In genomic region chr8:3335881-3336280, GRCm38 (mm10) we compare ENCODE assay signal across 22 mouse cellular contexts. TPM values are rescaled to one million over a fixed set of nuclear protein-coding genes. Genes with fewer than 3 reads are reported as not detected.
DNase-seq lines count a peak whose midpoint lies in the region; ATAC-seq and TF ChIP-seq lines count a peak whose summit lies in the region.
"Had no signal": no experiment of that assay in that cellular context is flagged by ENCODE, and none has a peak within 500 bp of the region (broad histone marks: within the 10 kb centered on the region; RNA-seq: fewer than 3 reads in every experiment).

No protein-coding gene starts in this region.

- H3K4me3 ChIP-seq in layer of hippocampus, adult 2 months = no peak overlapping the region
- H3K4me3 ChIP-seq: embryonic facial prominence, embryonic 10.5 days; erythroblast, embryonic 14.5 days; heart, embryonic 15.5 days; hindbrain, embryonic 12.5 days; limb, embryonic 10.5 days; liver, embryonic 13.5 days; midbrain, embryonic 12.5 days; myocyte had no signal

- peak; percentile 63; the same call in 1 of the 2 replicates for ATAC-seq in megakaryocyte-erythroid progenitor cell, adult 5-6 weeks (replicated peaks; ENCODE audit: low FRiP score, low TSS enrichment, poor library complexity, severe bottlenecking)
- ATAC-seq: activated CD4-positive, CD25-positive, alpha-beta regulatory T cell, adult 4 months had no signal

- DNase-seq in layer of hippocampus, adult 2 months (ENCODE audit: low spot score in 2 of 2) = no peak
- no peak for DNase-seq in layer of hippocampus, adult 18-20 months (ENCODE audit: low spot score in 2 of 2)
- DNase-seq in B cell, adult 2 months = peak; percentile 29 to 32
- DNase-seq in MEL-GATA-1-ER (ENCODE audit: extremely low read depth, low read depth) = peak; percentile 22
- no peak for DNase-seq in spleen, postnatal 14 days (ENCODE audit: low spot score in 2 of 2)
- DNase-seq in ovary, postnatal 36 days (ENCODE audit: low spot score) = no peak
- DNase-seq: cerebellum, postnatal 25 days; kidney, adult 11 months; kidney, postnatal 4 days; layer of hippocampus, postnatal 36 days; liver, embryonic 13.5 days; lung, postnatal 36 days; spleen, adult 18-20 months had no signal

- peak; percentile 58 for TF ChIP-seq CTCF in layer of hippocampus, adult 2 months (conservative IDR thresholded peaks at IDR 0.05)

- H3K27ac ChIP-seq in layer of hippocampus, adult 2 months = no peak overlapping the region
- H3K27ac ChIP-seq: embryonic facial prominence, embryonic 10.5 days; heart, embryonic 15.5 days; hindbrain, embryonic 12.5 days; limb, embryonic 10.5 days; liver, embryonic 13.5 days; midbrain, embryonic 12.5 days had no signal

RNA-seq across cellular contexts. Expression of gene A430078G23Rik, which starts 17.3 kb away (rescaled TPM):
- total RNA-seq in layer of hippocampus, adult 2 months (2021) = not detected
- not detected for total RNA-seq in layer of hippocampus, adult 18-20 months (2021)
- 19.9 and 22.7 TPM in 2 replicates for total RNA-seq in megakaryocyte-erythroid progenitor cell, adult 5-6 weeks (2014; fragmentation: Nextera tagmentation)
- 11.6 and 12.4 TPM in 2 replicates for total RNA-seq in megakaryocyte-erythroid progenitor cell, adult 5-6 weeks (2017)

RNA-seq across cellular contexts. Expression of gene Insr, which starts 56.5 kb away (rescaled TPM):
- 10 to 100 TPM; 51.6 to 53.9 TPM for total RNA-seq in layer of hippocampus, adult 2 months (2021)
- 10 to 100 TPM; 46.9 to 47.6 TPM for total RNA-seq in layer of hippocampus, adult 18-20 months (2021)
- total RNA-seq in megakaryocyte-erythroid progenitor cell, adult 5-6 weeks (2014; fragmentation: Nextera tagmentation) = 14.1 and 24.9 TPM in 2 replicates
- total RNA-seq in megakaryocyte-erythroid progenitor cell, adult 5-6 weeks (2017) = 6.1 and 11.5 TPM in 2 replicates

RNA-seq across cellular contexts. Expression of gene Arhgef18, which starts 56.9 kb away (rescaled TPM):
- total RNA-seq in layer of hippocampus, adult 2 months (2021) = 10 to 100 TPM; 43.7 to 46.7 TPM
- total RNA-seq in layer of hippocampus, adult 18-20 months (2021) = 10 to 100 TPM; 49.0 to 51.3 TPM
- 17.3 and 22.9 TPM in 2 replicates for total RNA-seq in megakaryocyte-erythroid progenitor cell, adult 5-6 weeks (2014; fragmentation: Nextera tagmentation)
- total RNA-seq in megakaryocyte-erythroid progenitor cell, adult 5-6 weeks (2017) = 10.3 and 14.1 TPM in 2 replicates

Comparison
In these comparisons a context has a peak if more than half of its experiments do, and no peak if none do; other contexts are left out.
1. DNase-seq: peak in B cell, adult 2 months (2 of 2) and MEL-GATA-1-ER (single experiment); none in layer of hippocampus, adult 2 months (0 of 2), layer of hippocampus, adult 18-20 months (0 of 2), spleen, postnatal 14 days (0 of 2) and ovary, postnatal 36 days (single experiment).
2. RNA of gene A430078G23Rik, which starts 17.3 kb away (total RNA-seq): 11.6 to 22.7 TPM in megakaryocyte-erythroid progenitor cell, adult 5-6 weeks; not detected in layer of hippocampus, adult 2 months and not detected in layer of hippocampus, adult 18-20 months; every median in the first group is over 10 times any median in the second.